Mouse (Mus musculus): ENCODE results near the gene Olfr168. TPM values are rescaled to one million over a fixed set of nuclear protein-coding genes. Genes with fewer than 3 reads are reported as not detected.

The Olfr168 gene
- total RNA-seq (2023), result not detected

DNA sequence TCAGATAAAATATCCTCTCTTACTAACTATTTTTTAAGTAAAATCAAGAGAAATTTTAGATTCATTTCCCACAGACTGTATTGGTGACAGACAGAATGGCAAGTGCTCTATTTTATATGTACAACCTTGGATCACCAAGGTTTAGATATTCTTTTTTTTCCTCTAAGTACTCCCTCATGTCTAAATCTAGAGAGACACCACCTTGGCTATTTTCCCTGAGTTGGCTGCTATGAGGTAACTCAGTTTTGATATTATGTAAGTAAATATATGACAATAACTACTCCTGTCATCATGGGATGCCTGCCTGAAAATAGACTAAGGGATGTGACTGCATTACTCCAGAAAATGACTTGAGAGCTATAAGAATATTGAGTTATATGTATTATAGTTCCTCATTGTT is at the start of gene Olfr168:
Gene Olfr168 (minus strand): TSS at position 101 of the 400 bp plus-strand sequence.

DNA sequence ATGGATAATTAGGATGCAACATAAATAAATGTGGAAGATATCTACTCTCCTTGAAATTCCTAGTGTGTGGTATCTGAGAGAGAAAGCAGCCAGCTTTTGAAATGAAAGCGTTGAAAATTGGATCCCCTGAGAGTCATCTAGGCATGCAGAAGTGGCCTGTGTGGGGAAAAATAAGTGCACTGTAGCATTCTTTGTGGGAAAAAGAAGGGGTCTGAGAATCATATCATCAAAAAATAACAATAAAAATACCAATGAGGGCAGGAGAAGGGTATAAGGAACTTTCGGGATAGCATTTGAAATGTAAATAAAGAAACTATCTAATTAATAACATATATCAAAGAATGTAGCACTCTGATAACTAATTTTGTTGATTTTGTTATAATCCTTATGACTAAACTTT is 36.4 kb upstream of the Olfr168 start, which contains the start of gene Olfr169:
Gene Olfr169 (minus strand): TSS at position 101 of the 400 bp plus-strand sequence.

DNA sequence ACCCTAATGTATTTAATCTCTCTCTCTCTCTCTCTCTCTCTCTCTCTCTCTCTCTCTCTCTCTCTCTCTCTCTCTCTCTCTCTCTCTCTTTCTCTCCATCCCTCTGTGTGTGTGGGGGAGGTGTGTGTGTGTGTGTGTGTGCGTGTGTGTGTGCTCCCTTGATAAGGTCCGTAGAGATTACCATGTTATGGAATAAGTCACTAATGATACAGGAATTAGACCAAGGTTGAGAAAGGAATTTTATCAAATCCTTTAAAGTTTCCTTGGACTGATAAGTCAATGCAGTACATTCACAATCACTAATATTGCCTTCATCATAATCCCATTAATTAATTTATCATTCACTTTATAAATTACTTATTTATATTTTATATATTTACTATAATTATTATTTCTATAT is 13.2 kb downstream of the Olfr168 start, which contains the start of gene Olfr167:
Gene Olfr167 (minus strand): TSS at position 101 of the 400 bp plus-strand sequence.

DNA sequence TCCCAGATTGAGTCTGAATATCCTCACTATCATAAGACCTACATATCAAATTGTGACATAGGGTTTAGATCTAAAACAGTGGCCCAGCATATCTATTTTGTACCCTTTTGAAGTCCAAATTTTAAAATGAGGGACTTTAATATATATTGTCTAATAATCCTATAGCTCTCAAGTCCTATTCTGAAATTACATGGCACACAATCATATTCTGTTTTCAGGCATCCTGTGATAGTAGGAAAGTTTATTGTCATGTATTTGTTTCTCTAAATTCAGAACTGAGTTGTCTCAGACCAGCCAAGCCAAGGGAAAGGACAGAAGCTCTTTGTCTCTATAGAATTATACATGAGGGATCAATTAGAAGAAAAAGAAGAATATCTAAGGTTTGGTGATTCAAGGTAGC is 52.0 kb downstream of the Olfr168 start, which contains the start of gene Olfr166:
Gene Olfr166 (plus strand): TSS at position 301 of the 400 bp plus-strand sequence.

Other genes starting within 250 kb of the Olfr168 start
- not detected for gene Olfr164, start 221.5 kb downstream of the Olfr168 start, total RNA-seq (2023)
- not detected for gene Olfr165, start 112.4 kb downstream of the Olfr168 start, total RNA-seq (2023)
- not detected for gene Olfr166, start 51.9 kb downstream of the Olfr168 start, total RNA-seq (2023)
- gene Olfr167, start 13.3 kb downstream of the Olfr168 start, total RNA-seq (2023), result not detected
- not detected for gene Olfr169, start 36.3 kb upstream of the Olfr168 start, total RNA-seq (2023)
- gene Olfr170, start 76.3 kb upstream of the Olfr168 start, total RNA-seq (2023), result not detected
- gene Olfr171, start 94.4 kb upstream of the Olfr168 start, total RNA-seq (2023), result not detected
- not detected for gene Lamp3, start 170.8 kb upstream of the Olfr168 start, total RNA-seq (2023)
- 15.7 TPM for gene B3gnt5, start 224.7 kb upstream of the Olfr168 start, total RNA-seq (2023)